Mouse (Mus musculus) thymus, adult 2 months (tissue): ENCODE results near the gene Pabpc4. TPM values are rescaled to one million over a fixed set of nuclear protein-coding genes. Genes with fewer than 3 reads are reported as not detected.
A peak's percentile ranks its signal among the peaks of the same experiment; 100 is the strongest.

Experiments
- DNase-seq: peaks from one replicate; pipeline ENCODE4 v3.0.0; 2021
- H3K27ac ChIP-seq: fragments of 200-500 bp; 2 replicates; pipeline ENCODE4 v1.5.1; 2012; ENCODE audit warnings: low read length, control low read depth; ENCODE audit not compliant: control insufficient read depth, insufficient read depth
- H3K27me3 ChIP-seq: fragments of 200-500 bp; 2 replicates; pipeline ENCODE4 v1.6.1; 2012; ENCODE audit warnings: mild to moderate bottlenecking, low read length, moderate library complexity, mixed read lengths; ENCODE audit not compliant: control insufficient read depth, insufficient read depth
- H3K36me3 ChIP-seq: fragments of 200-500 bp; 2 replicates; pipeline ENCODE4 v1.6.1; 2012; ENCODE audit warnings: mild to moderate bottlenecking, low read length, moderate library complexity; ENCODE audit not compliant: control insufficient read depth, insufficient read depth
- H3K4me1 ChIP-seq: fragments of 200-500 bp; replicated peaks from 2 replicates; pipeline ENCODE4 v1.6.1; 2012; ENCODE audit warnings: low read length; ENCODE audit not compliant: control insufficient read depth, insufficient read depth
- H3K4me3 ChIP-seq: fragments of 200-500 bp; 2 replicates; pipeline ENCODE4 v1.5.1; 2012; ENCODE audit warnings: mild to moderate bottlenecking, low read length, control low read depth, moderate library complexity; ENCODE audit not compliant: control insufficient read depth, insufficient read depth
- CTCF ChIP-seq: fragments of 200-500 bp; IDR thresholded peaks from 2 replicates; pipeline ENCODE4 v1.5.1; 2012; ENCODE audit warnings: mild to moderate bottlenecking, control low read depth, low read length, moderate library complexity, borderline replicate concordance; ENCODE audit not compliant: control insufficient read depth, poor library complexity, insufficient read depth; ENCODE audit errors: extremely low read depth
- POLR2A ChIP-seq: fragments of 200-500 bp; IDR thresholded peaks from 2 replicates; pipeline ENCODE4 v1.6.1; 2012; ENCODE audit warnings: mild to moderate bottlenecking, low read length, control low read depth, moderate library complexity; ENCODE audit not compliant: control insufficient read depth, poor library complexity, insufficient read depth; ENCODE audit errors: extremely low read depth
- WGBS: fragments of 180-500 bp; shearing (Covaris S2); methylation state at CpG from one replicate; pipeline ENCODE4 v1.1.7; 2018; 5-methylcytosine and 5-hydroxymethylcytosine counted together
- polyA plus RNA-seq: library from polyadenylated mRNA; depleted of rRNA; stranded (reverse); fragments of >200 nt; gene quantifications from 2 replicates; pipeline ENCODE4 v1.2.3, GENCODE M21; 2012

The Pabpc4 gene
- polyA plus RNA-seq, 1 experiment, result 146 TPM

- peaks cover 55% of the 10 kb centered on the region for H3K36me3 ChIP-seq
Observed at GRCm38 (mm10) chr4:123297195-123297960, 35.2 kb downstream of the Pabpc4 start.

DNA sequence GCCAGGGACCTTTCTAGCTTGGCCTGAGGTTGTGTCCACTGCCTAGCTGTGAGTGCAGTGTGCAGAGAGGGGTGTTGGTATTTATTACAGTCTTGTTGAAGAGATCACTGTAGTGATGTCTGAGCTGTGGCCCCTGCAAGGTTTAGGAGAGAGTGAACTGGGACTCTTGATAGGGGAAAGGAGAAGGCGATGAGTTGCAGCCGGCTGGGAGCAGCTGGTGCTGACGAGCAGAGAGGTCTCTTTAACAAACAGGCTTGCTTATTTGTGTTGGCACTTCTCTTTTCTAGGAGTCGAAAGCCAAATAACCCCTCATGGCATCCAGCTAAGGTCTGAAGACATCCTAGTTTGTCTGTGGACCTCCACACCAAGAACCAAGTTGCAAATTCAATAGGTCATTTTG lies 36.1 kb downstream of the Pabpc4 start:
- no peak overlapping the region for H3K4me3 ChIP-seq
- no peak for TF ChIP-seq POLR2A
- TF ChIP-seq CTCF, result no peak
- H3K36me3 ChIP-seq, result peaks cover 46% of the 10 kb centered on the region
- 92% methylated on average over 4 of the region's 4 CpGs for WGBS
- no peak for DNase-seq
- H3K27ac ChIP-seq, result no peak overlapping the region
- H3K27me3 ChIP-seq, result no peaks in the 10 kb centered on the region
- H3K4me1 ChIP-seq, result no peaks in the 10 kb centered on the region

More at GRCm38 (mm10) chr4:123297195-123297960, 35.2 kb downstream of the Pabpc4 start:
- Histone ChIP-seq H3K27me3 (no peaks in the 10 kb centered on the region), H3K4me3 (no peak overlapping the region), H3K27ac (no peak overlapping the region; the same call in 1 of the 2 replicates), H3K4me1 (no peaks in the 10 kb centered on the region)
- TF ChIP-seq POLR2A (no peak), CTCF (no peak)
- DNase-seq, result no peak
- 97% methylated on average over 22 of the region's 22 CpGs for WGBS

GRCm38 (mm10) chr4:123298980-123299670 lies 37.0 kb downstream of the Pabpc4 start:
- Histone ChIP-seq H3K27me3 (no peaks in the 10 kb centered on the region), H3K4me3 (no peak overlapping the region), H3K4me1 (no peaks in the 10 kb centered on the region), H3K36me3 (peaks cover 37% of the 10 kb centered on the region), H3K27ac (no peak overlapping the region)
- 97% methylated on average over 11 of the region's 11 CpGs for WGBS
- no peak for DNase-seq
- TF ChIP-seq POLR2A, result no peak
- no peak for TF ChIP-seq CTCF

DNA sequence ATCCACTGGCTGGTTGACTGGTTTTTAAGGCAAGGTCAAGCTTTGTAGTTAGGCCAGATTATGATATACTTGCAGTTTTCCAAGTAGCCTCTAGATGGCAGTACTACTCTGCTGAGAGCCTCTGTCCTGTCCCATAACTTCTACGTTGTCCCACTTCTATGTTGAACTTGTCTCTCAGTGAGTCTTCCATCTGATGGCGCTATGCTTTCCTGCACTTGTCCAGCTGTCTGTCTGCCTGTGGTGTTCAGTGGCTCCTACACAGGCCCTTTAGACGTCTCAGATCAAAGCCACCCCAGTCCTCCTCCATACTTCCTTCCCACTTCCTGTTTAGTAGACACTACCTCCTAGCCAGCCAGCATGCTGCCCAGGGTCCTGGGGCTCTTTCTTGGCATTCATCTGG lies 43.6 kb downstream of the Pabpc4 start:
- TF ChIP-seq POLR2A (no peak), CTCF (no peak)
- H3K36me3 ChIP-seq, result peaks cover 4% of the 10 kb centered on the region; the same call in 1 of the 2 replicates
- no peaks in the 10 kb centered on the region for H3K27me3 ChIP-seq
- H3K4me3 ChIP-seq, result no peak overlapping the region
- peaks cover 4% of the 10 kb centered on the region; the same call in 1 of the 2 replicates for H3K4me1 ChIP-seq
- no peak overlapping the region for H3K27ac ChIP-seq
- WGBS, result 4% methylated on average over 3 of the region's 3 CpGs
- peak; percentile 19 for DNase-seq

DNA sequence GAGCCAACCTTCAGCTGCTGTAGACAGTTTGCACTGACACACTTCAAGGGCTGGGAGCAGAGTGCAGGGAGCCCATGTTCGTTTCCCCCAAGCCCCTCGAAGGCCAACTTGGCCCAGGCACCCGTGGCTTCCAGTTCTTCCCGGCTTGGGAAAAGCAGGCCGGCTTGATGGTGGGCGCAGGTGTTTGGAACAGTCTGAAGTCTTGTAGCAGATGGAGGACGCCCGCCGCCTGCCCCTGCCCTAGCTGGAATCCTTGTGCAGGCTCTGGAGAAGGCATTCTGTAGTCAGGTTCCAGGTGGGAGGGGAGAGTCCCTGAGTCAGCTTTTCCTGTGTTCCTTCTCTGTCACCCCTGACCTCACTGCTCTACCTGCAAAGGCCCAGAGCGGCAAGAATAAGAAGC lies 44.8 kb downstream of the Pabpc4 start:
- no peak for DNase-seq
- no peak for TF ChIP-seq POLR2A
- Histone ChIP-seq H3K27ac (no peak overlapping the region), H3K4me1 (peaks cover 4% of the 10 kb centered on the region; the same call in 1 of the 2 replicates), H3K27me3 (no peaks in the 10 kb centered on the region), H3K36me3 (peaks cover 4% of the 10 kb centered on the region; the same call in 1 of the 2 replicates), H3K4me3 (no peak overlapping the region)
- WGBS, result 74% methylated on average over 10 of the region's 10 CpGs

- Histone ChIP-seq H3K4me3 (no peak overlapping the region), H3K27me3 (no peaks in the 10 kb centered on the region), H3K36me3 (no peaks in the 10 kb centered on the region), H3K27ac (no peak overlapping the region), H3K4me1 (peaks cover 4% of the 10 kb centered on the region; the same call in 1 of the 2 replicates)
- DNase-seq, result no peak
- TF ChIP-seq CTCF (no peak), POLR2A (no peak)
- 68% methylated on average over 3 of the region's 3 CpGs for WGBS
Observed at GRCm38 (mm10) chr4:123308292-123308691, 46.1 kb downstream of the Pabpc4 start.

DNA sequence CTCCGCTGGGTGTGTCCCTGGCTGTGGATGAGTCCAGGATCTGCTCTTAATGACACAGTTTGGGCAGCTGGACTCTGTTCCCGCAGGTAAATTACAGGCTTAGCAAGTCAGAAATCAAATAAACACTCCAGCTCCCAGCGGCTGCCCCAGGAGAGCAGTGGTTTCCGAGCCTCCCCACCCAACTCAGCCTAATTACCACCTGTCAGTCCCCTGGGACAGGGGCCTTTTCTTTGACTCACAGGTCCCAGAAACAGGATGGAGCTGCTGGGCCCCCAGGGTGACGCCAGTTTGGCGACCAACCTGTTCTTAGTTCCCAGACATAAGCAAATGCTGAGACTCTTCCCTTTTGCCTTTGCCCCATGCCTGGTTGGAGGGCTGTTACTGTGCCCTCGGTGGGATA lies 49.7 kb downstream of the Pabpc4 start:
- TF ChIP-seq POLR2A (no peak), CTCF (no peak)
- Histone ChIP-seq H3K36me3 (no peaks in the 10 kb centered on the region), H3K27me3 (no peaks in the 10 kb centered on the region), H3K4me3 (no peak overlapping the region), H3K27ac (no peak overlapping the region), H3K4me1 (no peaks in the 10 kb centered on the region)
- 90% methylated on average over 7 of the region's 7 CpGs for WGBS
- DNase-seq, result no peak
